Mouse (Mus musculus) forebrain, postnatal 0 days (tissue): ENCODE results near the gene Ccdc12. TPM values are rescaled to one million over a fixed set of nuclear protein-coding genes. Genes with fewer than 3 reads are reported as not detected.

ENCODE experiments used
- ATAC-seq: fragments of 200-750 bp; cut with Nextera tagmentation; 2 replicates; pipeline ENCODE4 v1.8.0; 2017; ENCODE audit warnings: mild to moderate bottlenecking, moderate library complexity
- DNase-seq: peaks from one replicate; pipeline ENCODE4 v3.0.0-alpha.2; 2015
- H3K27ac ChIP-seq: fragments of 300-500 bp; sonication (generic); 2 replicates; pipeline ENCODE4 v1.5.1; 2014; ENCODE audit warnings: low read depth, mild to moderate bottlenecking, antibody characterized with exemption, low read length, moderate library complexity, mixed read lengths
- H3K27me3 ChIP-seq: fragments of 300-500 bp; sonication (generic); 2 replicates; pipeline ENCODE4 v1.6.1; 2014; ENCODE audit warnings: mild to moderate bottlenecking, low read length, mixed read lengths; ENCODE audit not compliant: insufficient read depth
- H3K36me3 ChIP-seq: fragments of 300-500 bp; sonication (generic); 2 replicates; pipeline ENCODE4 v1.6.1; 2014; ENCODE audit warnings: mild to moderate bottlenecking, moderate library complexity; ENCODE audit not compliant: insufficient read depth
- H3K4me1 ChIP-seq: fragments of 300-500 bp; sonication (generic); 2 replicates; pipeline ENCODE4 v1.6.1; 2014; ENCODE audit warnings: antibody characterized with exemption; ENCODE audit not compliant: insufficient read depth
- H3K4me2 ChIP-seq: fragments of 300-500 bp; sonication (generic); 2 replicates; pipeline ENCODE4 v1.6.1; 2014; ENCODE audit warnings: low read depth, mild to moderate bottlenecking, moderate library complexity
- H3K4me3 ChIP-seq: fragments of 300-500 bp; sonication (generic); 2 replicates; pipeline ENCODE4 v1.5.1; 2014; ENCODE audit warnings: low read depth, low read length, mixed read lengths
- H3K9ac ChIP-seq: fragments of 300-500 bp; sonication (generic); 2 replicates; pipeline ENCODE4 v1.6.1; 2014; ENCODE audit warnings: mild to moderate bottlenecking
- H3K9me3 ChIP-seq: fragments of 300-500 bp; sonication (generic); 2 replicates; pipeline ENCODE4 v1.6.1; 2016; ENCODE audit warnings: low read length
- CTCF ChIP-seq: sonication (generic); IDR thresholded peaks from 2 replicates; pipeline ENCODE4 v1.5.1; 2016; ENCODE audit warnings: antibody characterized with exemption, control low read depth, low read depth
- WGBS: fragments of 180-500 bp; shearing (Covaris S2); extraction: QIAGEN DNeasy Blood & Tissue Kit; methylation state at CpG from one replicate; pipeline ENCODE4 v1.1.7; 2014; 5-methylcytosine and 5-hydroxymethylcytosine counted together
- microRNA-seq, 2 experiments: library from miRNA; unstranded; fragments of <30 nt; microRNA quantifications; one replicate each; pipeline ENCODE4; 2016
- polyA plus RNA-seq: library from polyadenylated mRNA; unstranded; fragments of >200 nt; fragmentation: Nextera tagmentation; extraction: Ambion mirVana; gene quantifications from 2 replicates; pipeline ENCODE4 v1.2.1, GENCODE M21; 2015
- total RNA-seq: library from RNA; depleted of rRNA; stranded (reverse); fragments of >200 nt; gene quantifications from 2 replicates; pipeline ENCODE4 v1.2.3, GENCODE M21; 2014; rRNA removed

Gene Ccdc12
- total and polyA plus RNA-seq, 2 experiments from 2014 or later: 38.4 to 104 TPM

GRCm38 (mm10) chr9:110753773-110754172, 97.5 kb downstream of the Ccdc12 start:
- Histone ChIP-seq H3K9me3 (no peaks in the 10 kb centered on the region), H3K4me3 (no peak overlapping the region), H3K9ac (no peak overlapping the region), H3K4me1 (no peaks in the 10 kb centered on the region), H3K27ac (no peak overlapping the region), H3K4me2 (no peak overlapping the region), H3K27me3 (no peaks in the 10 kb centered on the region), H3K36me3 (no peaks in the 10 kb centered on the region)
- DNase-seq: no peak
- ATAC-seq: no peak
- WGBS: 89% methylated on average over 4 of the region's 4 CpGs
- TF ChIP-seq CTCF: no peak

- WGBS: 82% methylated on average over 5 of the region's 5 CpGs
- no peak for ATAC-seq
- no peak overlapping the region for H3K4me2 ChIP-seq
These were observed 101.5 kb downstream of the Ccdc12 start for GRCm38 (mm10) chr9:110757816-110758215.

GRCm38 (mm10) chr9:110758605-110759004, 102.3 kb downstream of the Ccdc12 start:
- Histone ChIP-seq H3K4me2 (no peak overlapping the region), H3K27me3 (no peaks in the 10 kb centered on the region), H3K36me3 (no peaks in the 10 kb centered on the region), H3K4me3 (no peak overlapping the region), H3K9me3 (no peaks in the 10 kb centered on the region), H3K9ac (no peak overlapping the region), H3K4me1 (no peaks in the 10 kb centered on the region), H3K27ac (no peak overlapping the region)
- DNase-seq (no peak), ATAC-seq (peak; percentile 38; the same call in 1 of the 2 replicates)
- WGBS: 63% methylated on average over 8 of the region's 8 CpGs
- no peak for TF ChIP-seq CTCF

More at GRCm38 (mm10) chr9:110757816-110758215, 101.5 kb downstream of the Ccdc12 start:
- Histone ChIP-seq H3K9ac (no peak overlapping the region), H3K4me3 (no peak overlapping the region), H3K4me1 (no peaks in the 10 kb centered on the region), H3K36me3 (no peaks in the 10 kb centered on the region), H3K27me3 (no peaks in the 10 kb centered on the region), H3K9me3 (no peaks in the 10 kb centered on the region), H3K27ac (no peak overlapping the region)
- TF ChIP-seq CTCF: no peak
- DNase-seq: no peak

- Histone ChIP-seq H3K4me2 (no peak overlapping the region), H3K36me3 (no peaks in the 10 kb centered on the region), H3K4me1 (no peaks in the 10 kb centered on the region), H3K4me3 (no peak overlapping the region), H3K9ac (no peak overlapping the region), H3K9me3 (no peaks in the 10 kb centered on the region), H3K27me3 (no peaks in the 10 kb centered on the region), H3K27ac (no peak overlapping the region)
- WGBS: 69% methylated on average over 2 of the region's 2 CpGs
- peak; percentile 18 for DNase-seq
- peak; percentile 54 for TF ChIP-seq CTCF
- ATAC-seq: no peak
These were observed 103.0 kb downstream of the Ccdc12 start for GRCm38 (mm10) chr9:110759265-110759664.

GRCm38 (mm10) chr9:110760886-110761285, 104.6 kb downstream of the Ccdc12 start:
- Histone ChIP-seq H3K36me3 (no peaks in the 10 kb centered on the region), H3K27me3 (no peaks in the 10 kb centered on the region), H3K27ac (no peak overlapping the region), H3K9ac (no peak overlapping the region), H3K4me3 (no peak overlapping the region), H3K4me1 (no peaks in the 10 kb centered on the region), H3K9me3 (no peaks in the 10 kb centered on the region), H3K4me2 (no peak overlapping the region)
- no peak for TF ChIP-seq CTCF
- DNase-seq: no peak
- ATAC-seq: no peak
- WGBS: 75% methylated on average over 8 of the region's 8 CpGs

Small RNAs within 50 kb of the gene (microRNA-seq; reads per million reads assigned to microRNA genes)
- gene Mir8107: 0 to 0.39 reads per million in 2 experiments

Other genes with a start within 250 kb of the Ccdc12 start
- 25.3 and 26.2 TPM in 2 replicates for gene Ptpn23, start 248.3 kb upstream of the Ccdc12 start, total RNA-seq
- gene Ptpn23, start 248.3 kb upstream of the Ccdc12 start, polyA plus RNA-seq: 7.8 and 10.2 TPM in 2 replicates
- 0.31 TPM in 1 of 2 replicates, not detected in the other for gene Ngp, start 236.8 kb upstream of the Ccdc12 start, total RNA-seq
- gene Ngp, start 236.8 kb upstream of the Ccdc12 start, polyA plus RNA-seq: 1.4 and 2.9 TPM in 2 replicates
- gene Klhl18, start 179.8 kb upstream of the Ccdc12 start, total RNA-seq: 28.2 and 36.8 TPM in 2 replicates
- 15.6 and 19.3 TPM in 2 replicates for gene Klhl18, start 179.8 kb upstream of the Ccdc12 start, polyA plus RNA-seq
- 4.4 and 5.4 TPM in 2 replicates for gene Kif9, start 179.5 kb upstream of the Ccdc12 start, total RNA-seq
- gene Kif9, start 179.5 kb upstream of the Ccdc12 start, polyA plus RNA-seq: 3.0 and 3.8 TPM in 2 replicates
- 74.6 and 86.4 TPM in 2 replicates for gene Setd2, start 123.9 kb upstream of the Ccdc12 start, total RNA-seq
- 13.2 and 21.3 TPM in 2 replicates for gene Setd2, start 123.9 kb upstream of the Ccdc12 start, polyA plus RNA-seq
- gene Nradd, start 32.1 kb upstream of the Ccdc12 start, total RNA-seq: 21.3 and 22.5 TPM in 2 replicates
- gene Nradd, start 32.1 kb upstream of the Ccdc12 start, polyA plus RNA-seq: 19.1 and 27.2 TPM in 2 replicates
- gene Nbeal2, start 2.3 kb upstream of the Ccdc12 start, total RNA-seq: 6.1 and 17.6 TPM in 2 replicates
- 1.1 and 2.0 TPM in 2 replicates for gene Nbeal2, start 2.3 kb upstream of the Ccdc12 start, polyA plus RNA-seq
- gene Myl3, start 85.4 kb downstream of the Ccdc12 start, total RNA-seq: 0.69 and 0.76 TPM in 2 replicates
- gene Myl3, start 85.4 kb downstream of the Ccdc12 start, polyA plus RNA-seq: 0.99 and 1.1 TPM in 2 replicates
- 11.4 and 14.2 TPM in 2 replicates for gene Pth1r, start 90.6 kb downstream of the Ccdc12 start, total RNA-seq
- 7.8 and 8.7 TPM in 2 replicates for gene Pth1r, start 90.6 kb downstream of the Ccdc12 start, polyA plus RNA-seq
- gene Prss42, start 141.7 kb downstream of the Ccdc12 start, total RNA-seq: not detected in 2 replicates
- gene Prss42, start 141.7 kb downstream of the Ccdc12 start, polyA plus RNA-seq: not detected in 2 replicates
- not detected in 2 replicates for gene Prss44, start 157.5 kb downstream of the Ccdc12 start, total RNA-seq
- not detected in 2 replicates for gene Prss44, start 157.5 kb downstream of the Ccdc12 start, polyA plus RNA-seq
- gene Prss43, start 170.2 kb downstream of the Ccdc12 start, total RNA-seq: not detected in 2 replicates
- gene Prss43, start 170.2 kb downstream of the Ccdc12 start, polyA plus RNA-seq: 0.10 TPM in 1 of 2 replicates, not detected in the other
- gene Prss45, start 178.1 kb downstream of the Ccdc12 start, total RNA-seq: 0.38 and 0.71 TPM in 2 replicates
- 0.26 TPM in 1 of 2 replicates, not detected in the other for gene Prss45, start 178.1 kb downstream of the Ccdc12 start, polyA plus RNA-seq
- not detected in 2 replicates for gene Prss46, start 188.0 kb downstream of the Ccdc12 start, total RNA-seq
- gene Prss46, start 188.0 kb downstream of the Ccdc12 start, polyA plus RNA-seq: 0.12 TPM in 1 of 2 replicates, not detected in the other
- gene Prss50, start 201.5 kb downstream of the Ccdc12 start, total RNA-seq: 0.24 TPM in 1 of 2 replicates, not detected in the other
- 0.54 and 0.63 TPM in 2 replicates for gene Prss50, start 201.5 kb downstream of the Ccdc12 start, polyA plus RNA-seq
- 3.8 and 4.6 TPM in 2 replicates for gene Als2cl, start 223.4 kb downstream of the Ccdc12 start, total RNA-seq
- 0.49 and 1.6 TPM in 2 replicates for gene Als2cl, start 223.4 kb downstream of the Ccdc12 start, polyA plus RNA-seq
- gene Tmie, start 223.6 kb downstream of the Ccdc12 start, total RNA-seq: 2.5 and 5.3 TPM in 2 replicates
- 2.3 and 4.0 TPM in 2 replicates for gene Tmie, start 223.6 kb downstream of the Ccdc12 start, polyA plus RNA-seq